Mouse (Mus musculus) retina, embryonic 14.5 days (tissue): ENCODE measurements around the gene Foxo6.

ENCODE experiments used
- DNase-seq: peaks from one replicate; pipeline ENCODE4 v3.0.0-alpha.2; 2015; ENCODE audit warnings: low spot score

Foxo6 gene

DNA sequence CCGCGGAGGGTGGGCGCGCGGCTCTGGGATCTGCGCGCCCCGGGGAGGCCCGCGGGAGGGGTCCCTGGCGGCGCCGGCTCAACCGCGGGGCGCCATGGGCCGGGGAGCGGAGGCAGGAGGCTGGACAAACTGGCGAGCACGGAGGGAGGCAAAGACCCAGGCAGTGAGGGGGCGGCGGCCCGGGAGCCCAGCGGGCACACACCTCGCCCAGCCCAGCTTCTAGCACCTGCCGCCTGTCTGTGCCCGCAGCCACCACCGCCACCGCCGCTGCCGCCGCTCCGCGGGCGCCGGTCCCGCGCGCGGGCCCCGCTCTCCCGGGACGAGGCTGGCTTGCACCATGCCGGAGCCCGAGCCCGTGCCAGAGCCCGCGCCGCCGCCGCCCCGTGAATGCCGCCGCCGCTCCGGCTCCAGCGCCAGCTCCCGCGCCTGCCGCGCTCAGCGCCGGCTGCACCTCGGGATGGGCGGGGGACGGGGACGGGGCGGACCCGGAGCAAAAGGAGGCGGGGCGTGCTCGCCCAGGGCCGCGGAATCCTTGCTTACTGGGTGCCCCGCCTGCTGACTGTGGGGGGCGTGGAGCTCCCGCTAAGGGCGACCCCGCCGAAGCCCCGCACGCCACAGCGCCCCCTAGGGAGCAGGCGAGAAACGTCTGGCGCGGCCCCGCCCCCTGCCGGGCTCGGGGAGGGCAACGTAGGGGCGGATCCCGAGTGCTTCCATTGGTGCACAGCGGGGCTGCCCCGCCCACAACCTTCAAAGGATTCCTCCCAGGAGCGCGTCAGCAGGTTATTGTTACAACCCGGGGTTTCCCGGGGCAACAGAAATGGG is at the start of gene Foxo6:
Foxo6 (minus strand) TSS at position 60 of the 822 bp plus-strand sequence.
- peak; percentile 96 for DNase-seq

DNA sequence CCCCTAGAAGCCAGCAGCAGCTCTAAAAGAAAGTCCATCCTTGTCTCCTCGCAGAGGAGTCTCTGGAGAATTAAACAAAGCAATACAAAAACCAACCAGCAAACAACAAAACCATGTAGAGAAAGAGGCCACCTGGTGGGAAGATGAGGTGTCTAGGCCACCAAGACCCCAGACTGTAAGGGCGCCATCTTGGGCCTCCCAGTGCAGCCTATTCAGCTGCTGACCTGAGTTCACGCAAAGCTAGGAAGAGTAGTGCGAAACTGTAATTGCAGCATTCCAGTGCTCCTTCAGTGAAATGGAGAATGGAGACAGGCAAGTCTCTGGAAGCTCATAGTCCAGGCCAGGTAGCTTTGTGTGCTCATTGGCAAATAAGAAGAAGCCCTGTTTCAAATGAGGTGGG is 47.2 kb upstream of the Foxo6 start:
- no peak for DNase-seq

DNA sequence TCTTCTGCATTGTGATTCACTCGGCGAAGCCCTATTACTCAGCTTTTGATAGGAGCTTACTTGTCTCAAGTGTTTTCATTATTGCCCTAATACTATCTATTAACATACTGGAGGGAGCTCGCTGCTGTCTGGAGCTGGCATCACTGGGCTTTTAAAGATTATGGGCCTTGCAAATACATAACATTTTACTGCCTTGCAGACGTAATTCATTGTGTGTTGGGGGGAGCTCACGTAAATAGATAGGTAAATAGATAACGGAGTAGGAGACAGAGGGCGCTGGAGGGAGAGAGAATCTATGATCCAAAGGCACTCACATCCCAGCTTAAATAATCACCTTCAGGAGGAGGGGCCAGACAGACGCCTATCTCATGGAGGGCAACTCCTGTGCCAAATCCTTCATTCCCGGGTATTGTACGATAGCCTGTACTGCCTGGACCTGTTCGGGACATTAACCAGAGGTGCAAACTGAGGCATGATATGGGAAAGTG is 45.8 kb upstream of the Foxo6 start:
- DNase-seq = peak; percentile 11

DNA sequence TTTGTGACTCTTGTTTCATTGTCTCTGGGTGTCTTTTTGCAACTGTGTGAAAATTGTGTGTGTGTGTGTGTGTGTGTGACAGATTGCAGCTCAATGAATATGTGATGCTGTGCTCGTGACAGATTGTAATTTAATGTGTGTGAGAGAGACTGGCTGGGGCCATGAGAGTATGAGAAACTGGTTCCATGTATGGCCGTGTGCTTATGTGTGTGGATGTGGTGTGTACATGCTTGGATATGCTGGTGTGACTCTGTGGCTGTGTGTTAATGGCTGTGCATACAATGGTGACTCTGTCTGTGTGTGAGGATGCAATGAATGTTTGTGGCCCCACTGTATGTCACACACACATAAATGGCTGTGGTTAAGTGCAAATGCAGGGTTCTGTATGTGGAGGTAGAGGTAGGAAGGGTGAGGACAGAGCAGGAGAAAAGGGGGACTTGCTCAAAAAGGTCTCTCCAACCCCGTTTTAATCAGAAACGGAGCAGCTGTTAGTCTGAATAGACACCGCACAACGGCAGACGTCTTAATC is 45.3 kb upstream of the Foxo6 start:
- DNase-seq = no peak

DNA sequence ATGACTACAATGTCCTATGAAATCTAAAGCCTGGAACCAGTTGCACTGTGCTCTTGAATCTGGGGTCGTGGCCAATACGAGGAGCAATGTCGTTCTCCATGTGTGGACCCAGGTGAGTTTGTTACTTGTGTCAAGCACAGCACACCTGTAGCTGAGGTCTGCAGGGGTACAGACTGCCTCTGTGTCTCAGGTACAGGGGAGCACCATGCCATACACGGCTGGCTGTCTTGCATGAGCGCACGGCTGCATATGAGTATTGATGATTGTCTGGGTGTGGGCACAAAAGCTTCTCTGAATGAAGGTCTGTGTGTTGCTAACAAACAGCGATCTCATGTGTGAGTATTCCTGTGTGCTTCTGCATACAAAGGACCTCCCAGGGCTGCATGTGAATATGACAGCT is 44.8 kb upstream of the Foxo6 start:
- DNase-seq = no peak

DNA sequence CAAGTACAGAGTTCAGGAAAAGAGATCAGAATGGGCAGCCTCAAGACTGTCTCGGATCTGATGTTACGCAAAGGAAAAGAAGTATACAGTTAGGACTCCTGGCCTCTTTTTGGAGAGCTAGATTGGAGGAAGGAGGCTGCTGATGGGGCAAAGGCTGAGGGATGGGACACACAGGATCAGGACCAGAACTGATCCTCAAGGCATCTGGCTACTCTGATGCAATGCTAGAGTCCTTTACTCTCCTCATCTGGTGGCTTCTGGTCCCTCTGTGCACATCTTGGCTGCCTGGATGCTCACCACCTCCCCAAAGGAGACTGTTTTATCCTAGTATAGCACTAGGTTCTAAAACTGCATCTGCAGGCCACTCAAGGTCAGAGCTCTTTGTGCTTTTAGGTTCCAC is 44.4 kb upstream of the Foxo6 start:
- no peak for DNase-seq

DNA sequence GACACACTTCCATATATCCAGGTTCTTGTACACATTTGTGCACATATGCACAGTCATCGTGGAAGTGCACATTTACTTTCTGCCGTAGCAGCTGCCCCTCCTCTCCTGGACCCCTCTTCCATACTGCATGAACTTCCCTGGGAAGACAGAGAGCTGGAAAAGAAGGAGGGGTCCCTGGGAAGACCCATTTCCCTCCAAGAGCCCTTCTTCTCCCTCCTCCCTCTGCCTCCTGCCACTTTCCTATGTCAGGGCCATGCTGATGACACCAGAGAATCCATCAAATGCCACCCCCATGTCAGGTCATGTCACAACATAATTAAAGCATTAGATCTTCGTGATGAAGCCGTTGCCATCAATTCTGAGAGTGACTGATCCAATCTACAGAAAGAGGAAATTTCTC is 38.6 kb upstream of the Foxo6 start:
- no peak for DNase-seq

DNA sequence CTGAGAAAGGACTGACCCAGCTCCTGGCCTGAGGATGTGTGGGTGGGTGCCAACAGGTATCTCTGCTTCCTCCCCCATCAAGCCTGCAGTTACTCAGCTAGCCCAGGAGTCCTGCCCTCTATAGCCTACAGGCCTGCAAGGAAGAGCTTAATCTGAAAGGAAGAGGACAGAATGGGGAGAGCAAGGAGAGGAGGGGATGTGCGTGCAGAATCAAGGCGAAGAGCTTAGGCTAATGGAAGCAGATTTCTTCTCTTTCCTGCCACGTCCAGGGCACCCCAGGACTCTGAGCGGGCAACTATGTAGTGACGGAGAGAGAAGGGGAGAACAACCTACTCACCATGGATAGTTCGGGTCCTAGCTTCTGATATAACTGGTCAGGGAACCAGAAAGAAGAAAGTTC is 37.9 kb upstream of the Foxo6 start:
- DNase-seq = no peak

DNA sequence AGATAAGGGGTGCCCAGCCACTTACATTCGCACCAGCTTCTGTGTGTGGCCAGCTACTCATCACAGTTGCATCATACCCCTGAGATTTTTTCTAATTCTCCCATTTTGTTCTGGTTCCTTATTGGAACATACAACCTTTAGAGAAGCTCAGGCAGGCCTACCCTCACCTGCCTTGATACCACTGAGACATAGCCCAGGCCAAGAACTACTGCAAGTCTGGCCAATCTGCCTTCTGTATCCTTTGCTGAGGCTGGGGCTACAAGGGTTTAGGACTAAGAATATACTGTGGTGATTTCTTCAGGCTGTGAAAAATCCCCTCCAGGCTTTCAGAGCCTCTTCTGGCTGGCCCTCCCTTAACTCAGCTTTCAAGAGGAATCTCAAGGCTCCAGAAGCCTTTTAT is 36.7 kb upstream of the Foxo6 start:
- no peak for DNase-seq

DNA sequence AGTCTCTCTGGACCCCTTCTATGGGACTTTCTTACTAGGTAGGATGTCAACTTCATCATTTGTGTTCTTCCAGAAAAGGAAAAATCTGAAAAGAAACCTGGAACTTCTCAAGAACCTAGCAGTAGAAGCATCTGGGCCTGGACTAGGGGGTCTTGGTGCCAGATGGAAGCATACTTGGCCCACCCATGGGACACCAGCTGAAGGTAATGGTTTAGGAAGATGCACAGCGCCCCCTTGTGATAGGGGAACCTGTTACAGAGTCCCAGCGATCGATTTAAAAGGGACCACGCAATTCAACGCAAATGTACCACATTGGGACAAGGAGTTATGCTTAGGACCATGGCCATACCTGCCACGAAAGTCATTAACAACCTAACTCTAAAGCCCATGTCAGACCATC is 36.0 kb upstream of the Foxo6 start:
- DNase-seq = peak; percentile 79

DNA sequence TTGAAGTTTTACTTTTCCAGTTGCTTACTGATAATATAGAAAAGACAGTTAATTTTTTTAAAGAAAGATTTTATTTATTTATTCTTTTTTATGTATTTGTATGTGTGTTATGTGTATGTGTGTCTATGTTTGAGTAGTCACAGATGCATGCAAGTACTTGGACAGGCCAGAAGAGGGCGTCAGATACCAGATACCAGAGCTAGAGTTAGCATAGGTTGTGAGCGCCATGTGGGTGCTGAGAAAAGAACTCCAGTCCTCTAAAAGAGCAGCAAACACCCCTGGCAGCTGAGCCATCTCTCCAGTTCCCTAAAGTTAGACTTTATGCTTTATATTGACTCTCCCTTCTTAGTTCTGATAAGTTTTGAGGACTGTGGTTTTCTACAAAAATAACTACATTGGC is 30.4 kb upstream of the Foxo6 start:
- DNase-seq = no peak

DNA sequence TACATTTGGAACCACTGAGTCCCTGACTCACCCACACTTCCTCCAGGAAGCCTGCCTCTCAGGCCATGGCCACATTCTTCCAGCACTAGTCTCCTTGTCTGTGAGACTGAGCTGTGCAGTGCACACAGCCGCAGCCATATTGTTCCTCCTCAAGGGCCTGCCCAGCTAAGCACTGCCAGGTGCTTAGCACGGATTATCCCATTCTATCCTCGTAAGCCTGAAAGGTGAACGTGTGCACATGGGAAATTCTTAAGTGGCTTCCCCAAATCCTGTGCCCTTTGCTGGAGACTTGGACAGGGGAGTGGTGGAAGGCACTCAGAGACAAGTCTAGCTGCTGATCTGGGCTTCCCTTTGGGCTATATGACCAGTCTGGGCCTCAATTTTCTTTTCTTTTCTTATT is 29.6 kb upstream of the Foxo6 start:
- no peak for DNase-seq

DNA sequence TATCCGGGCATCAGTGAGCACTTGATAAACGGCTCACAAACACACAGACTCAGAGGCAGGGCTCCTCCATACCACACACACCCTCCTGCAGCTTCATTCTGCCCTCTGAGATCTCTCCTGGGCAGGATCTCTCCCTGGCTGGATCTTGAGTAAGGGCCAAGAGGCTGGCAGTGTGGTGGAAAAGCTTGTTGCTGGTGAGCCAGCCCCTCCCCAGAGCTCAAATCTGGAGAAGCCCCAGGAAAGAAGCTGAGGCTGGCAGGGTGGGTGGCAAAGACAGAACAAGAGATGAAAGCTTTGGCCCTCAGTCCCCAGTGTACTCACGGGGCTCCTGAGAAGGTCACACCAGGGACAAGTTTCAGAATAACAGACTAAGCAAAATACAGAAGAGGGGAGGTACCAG is 27.4 kb upstream of the Foxo6 start:
- no peak for DNase-seq

DNA sequence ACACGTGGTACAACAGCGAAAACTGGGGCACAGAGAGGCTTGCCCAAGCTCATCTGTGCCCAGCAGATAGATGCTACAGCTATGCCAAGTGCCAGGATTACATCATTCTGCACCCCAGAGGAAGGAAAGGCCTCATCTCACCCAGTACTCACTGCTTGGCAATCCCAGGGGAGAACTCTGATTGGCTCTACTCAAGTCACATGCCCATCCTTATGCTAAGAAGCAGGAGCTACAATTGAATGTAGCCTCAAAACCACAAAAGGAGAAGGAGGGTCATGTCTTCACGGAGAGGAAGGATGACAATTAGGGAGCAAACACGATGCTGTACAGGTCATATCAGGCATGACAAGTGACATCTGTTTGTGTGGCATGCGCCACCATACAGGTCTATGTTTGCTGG is 26.2 kb upstream of the Foxo6 start:
- DNase-seq = no peak

DNA sequence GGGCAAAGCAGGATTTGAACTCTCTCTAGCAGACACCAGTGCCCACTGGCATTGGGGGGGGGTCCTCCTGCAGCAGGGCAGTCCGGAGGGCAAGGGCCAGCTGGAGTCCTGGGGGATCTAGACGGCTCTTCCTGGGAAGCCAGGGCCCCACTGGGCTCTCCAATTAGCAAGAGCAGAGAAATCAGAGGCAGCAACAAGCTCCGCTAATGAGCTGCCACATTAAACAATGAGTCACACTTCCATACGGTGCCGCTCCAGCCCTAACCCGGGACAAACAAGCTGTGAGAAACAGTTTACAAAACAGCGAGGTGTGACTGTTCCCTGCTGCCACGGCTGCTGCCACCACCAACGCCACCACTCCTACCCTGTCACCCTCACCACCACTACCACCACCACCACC is 17.4 kb upstream of the Foxo6 start:
- DNase-seq = no peak

DNA sequence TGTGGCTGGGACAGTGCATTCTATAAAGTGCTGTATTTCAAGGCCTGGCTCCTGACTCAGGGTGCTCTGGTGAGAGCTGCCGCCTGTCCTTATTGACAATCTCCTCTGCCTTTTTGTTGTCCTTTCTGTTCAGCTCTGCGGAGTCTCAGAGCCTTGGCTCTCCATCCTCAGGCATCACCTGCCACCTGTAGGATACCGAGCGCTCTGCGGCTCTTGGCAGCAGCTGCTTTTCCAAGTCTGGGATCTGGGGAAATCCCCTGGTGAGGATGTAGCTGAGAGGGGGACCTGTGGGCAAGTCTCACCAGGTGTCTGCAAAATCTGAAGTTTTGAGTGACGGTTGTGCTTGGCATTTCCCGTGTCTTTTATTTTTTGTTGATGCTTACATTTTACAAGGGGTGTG is 12.1 kb upstream of the Foxo6 start:
- DNase-seq = no peak

DNA sequence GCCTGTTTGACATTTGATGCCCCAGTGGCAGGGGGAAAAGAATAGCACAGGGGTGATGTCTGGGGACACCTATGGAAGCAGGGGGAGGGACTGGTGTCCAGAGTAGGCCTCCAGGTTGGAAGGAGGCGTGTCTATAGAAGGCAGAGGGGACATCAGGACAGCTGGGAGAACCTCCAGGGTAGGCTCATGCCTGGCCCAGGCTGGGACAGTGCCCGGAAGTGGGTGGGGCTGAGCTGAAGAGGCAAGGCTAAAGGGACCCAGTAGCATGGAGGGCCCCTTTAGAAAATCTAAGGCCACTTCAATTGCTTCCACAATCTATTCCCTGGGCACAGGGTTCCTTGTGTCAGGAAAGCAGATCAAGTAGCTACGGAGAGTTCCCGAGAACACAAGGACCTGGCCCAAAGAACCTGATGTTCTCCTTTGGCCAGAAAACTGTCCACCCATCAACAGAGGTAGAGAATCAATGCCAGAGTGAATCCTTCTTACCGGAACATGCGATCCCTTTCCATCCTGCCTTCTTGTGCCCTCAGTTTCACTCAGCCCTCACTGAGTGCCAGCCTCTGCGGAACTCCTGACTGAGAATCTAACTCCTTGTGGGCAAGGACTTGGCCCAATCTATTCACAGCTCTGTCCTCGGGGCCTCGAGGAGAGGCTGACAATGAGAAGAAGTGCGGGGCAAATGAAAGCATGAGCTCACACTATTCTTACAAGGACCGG is 4.1 kb upstream of the Foxo6 start:
- no peak for DNase-seq

DNA sequence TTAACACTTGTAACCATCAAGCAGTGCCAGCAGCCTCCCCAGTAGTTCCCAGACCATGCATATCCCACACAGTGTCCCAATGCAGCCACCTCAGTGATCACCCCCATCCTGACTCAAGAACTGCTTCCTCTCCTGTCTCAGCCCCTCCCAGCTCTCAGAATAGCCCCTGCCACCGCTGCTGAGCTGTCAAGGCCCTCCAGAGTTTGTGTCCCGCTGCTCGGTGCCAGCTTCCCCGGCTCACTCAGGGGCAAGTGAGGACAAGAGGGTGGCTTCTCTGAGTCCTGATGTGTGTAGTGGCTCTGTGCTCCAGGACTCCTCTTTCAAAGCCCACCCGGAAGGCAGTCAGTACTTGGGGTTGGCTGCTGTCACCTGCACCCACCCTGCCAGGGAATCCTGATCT is 3.3 kb upstream of the Foxo6 start:
- DNase-seq = no peak

DNA sequence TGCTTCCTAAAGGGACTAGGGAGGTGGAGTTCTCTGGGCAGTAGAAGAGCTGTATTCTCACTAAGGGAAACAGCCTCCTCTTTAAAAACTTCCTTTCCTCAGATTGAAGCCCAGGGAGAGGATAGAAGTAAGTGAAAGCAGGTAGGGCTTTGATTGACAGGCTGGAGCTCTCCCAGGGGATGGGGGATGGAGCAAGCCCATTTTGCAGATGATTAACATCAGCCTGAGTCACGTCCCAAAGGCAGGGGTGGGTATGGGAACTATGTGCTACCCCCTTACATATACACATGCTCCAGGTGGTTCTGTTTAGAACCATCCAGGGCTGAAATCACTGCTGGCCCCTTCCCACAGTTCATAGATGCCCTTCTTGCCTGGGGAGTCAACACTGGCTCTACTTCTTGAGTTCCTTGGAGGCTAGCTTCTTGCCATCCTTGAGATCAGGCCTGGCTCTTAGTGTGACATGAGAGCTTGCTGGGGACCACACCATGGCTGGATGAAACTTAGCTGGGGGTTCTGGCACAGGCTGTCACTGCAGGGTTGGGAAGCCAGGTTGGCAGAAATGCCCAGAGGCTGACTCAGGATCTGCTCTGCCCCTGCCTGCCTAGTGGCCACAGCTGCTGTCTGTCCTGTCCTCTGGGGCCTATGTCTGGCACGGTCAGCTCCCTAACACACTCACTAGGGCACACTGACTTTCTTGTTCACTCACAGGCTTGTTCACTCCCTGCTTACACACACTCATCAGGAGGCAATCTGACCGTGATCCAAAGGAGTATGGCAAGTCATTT is 2.2 kb upstream of the Foxo6 start:
- no peak for DNase-seq

DNA sequence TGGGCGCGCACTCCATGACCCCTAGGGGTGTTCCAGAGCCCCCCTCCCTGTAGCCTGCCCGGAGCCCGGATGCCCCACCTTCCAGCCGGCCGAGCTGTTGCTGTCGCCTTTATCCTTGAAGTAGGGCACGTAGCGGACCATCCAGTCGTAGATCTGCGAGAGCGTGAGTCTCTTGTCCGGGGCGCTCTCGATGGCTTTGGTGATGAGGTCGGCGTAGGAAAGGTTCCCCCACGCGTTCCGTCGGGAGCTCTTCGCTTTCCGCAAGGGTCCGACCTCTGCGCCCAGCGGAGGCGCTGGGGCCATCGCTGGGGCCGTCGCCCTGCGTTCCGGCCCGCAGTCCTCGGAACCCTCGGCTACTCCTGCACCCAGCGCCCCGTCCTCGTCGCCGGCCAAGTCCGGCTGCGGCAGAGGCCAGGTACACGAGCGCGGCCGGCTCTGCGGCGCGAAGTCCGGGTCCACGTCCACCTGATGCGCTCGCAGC is 348 bp downstream of the Foxo6 start:
- peak; percentile 45 for DNase-seq

DNA sequence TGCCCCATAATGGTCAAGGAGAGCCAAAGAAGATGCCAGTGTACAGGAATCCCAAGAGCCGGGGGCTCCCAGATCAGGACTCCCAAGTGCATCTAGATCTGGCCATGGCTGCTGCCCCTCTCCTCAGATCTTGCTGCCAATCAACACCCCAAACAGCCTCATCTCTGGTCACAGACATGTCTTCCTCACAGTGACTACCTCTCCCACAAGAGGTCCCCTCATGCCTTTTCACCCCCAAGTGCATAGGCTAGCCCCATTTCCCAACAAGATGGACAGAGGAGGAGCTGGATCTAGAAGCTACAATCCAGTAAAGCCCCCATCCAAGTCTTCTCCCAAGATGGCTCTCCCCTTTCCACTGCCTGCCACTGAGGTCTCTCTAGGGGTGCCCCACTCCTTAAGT is 1.4 kb downstream of the Foxo6 start:
- no peak for DNase-seq

DNA sequence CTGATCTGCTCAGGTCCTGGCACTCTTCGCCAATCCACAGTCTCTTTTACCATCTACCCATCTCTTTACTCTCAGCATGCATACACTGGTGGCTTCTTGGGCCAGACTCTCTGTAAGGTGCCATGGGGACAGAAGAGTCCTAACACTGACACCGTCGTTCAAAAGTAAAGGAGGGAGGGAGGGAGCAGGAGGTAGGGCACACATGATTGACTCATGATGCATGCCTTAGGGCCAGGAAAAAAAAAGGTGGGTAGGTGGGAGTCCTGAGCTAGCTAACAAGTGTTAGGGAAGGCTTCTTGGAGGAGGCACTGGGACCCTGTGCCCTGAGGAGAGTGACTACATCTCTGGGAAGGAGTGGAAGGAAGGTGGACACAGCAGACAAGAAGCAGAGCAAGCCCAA is 1.9 kb downstream of the Foxo6 start:
- DNase-seq = no peak
